Mouse (Mus musculus): ENCODE results near the gene a. TPM values are rescaled to one million over a fixed set of nuclear protein-coding genes. Genes with fewer than 3 reads are reported as not detected.

The a gene
- total and polyA plus RNA-seq, 3 experiments, result 7.8 to 23.8 (median 10.9) TPM

DNA sequence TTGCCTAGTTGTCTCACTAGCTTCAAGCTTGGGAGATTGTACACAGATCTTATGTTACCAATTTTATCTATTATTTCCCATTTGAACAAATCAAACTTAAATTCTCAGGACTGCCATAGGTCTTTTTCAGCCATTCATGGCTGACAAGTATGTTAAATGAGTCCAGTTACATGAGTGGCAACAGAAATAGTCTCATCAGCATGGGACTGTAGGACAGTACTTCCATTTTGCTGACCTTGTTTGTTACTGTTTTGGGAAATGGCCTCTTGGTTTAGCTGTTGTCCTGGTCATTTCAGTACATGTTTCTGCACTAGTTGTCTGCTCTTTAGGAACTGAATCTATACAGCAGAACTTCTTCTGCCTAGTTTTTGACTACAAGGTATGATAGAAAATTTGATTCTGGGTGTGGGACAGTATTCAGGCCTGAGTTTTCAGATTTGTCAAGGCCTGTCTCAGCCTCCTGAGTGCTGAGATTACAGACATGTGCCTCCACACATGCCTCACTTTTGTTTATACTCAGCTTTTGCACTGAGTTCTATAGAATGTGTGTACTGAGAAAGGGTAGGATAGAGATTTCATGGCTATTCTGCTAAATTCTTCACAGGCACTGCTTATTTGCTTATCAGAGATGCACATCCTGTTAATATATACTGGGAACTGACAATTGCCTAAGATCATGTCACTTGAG is 78.9 kb downstream of the a start:
- Histone ChIP-seq H3K4me3 (replicated peaks in 1 of 3; ENCODE audit: low read depth in 2 of 3, low read length in 2 of 3, poor library complexity in 1 of 3) (no peak overlapping the region), H3K27me3 (replicated peaks) (no peaks in the 10 kb centered on the region), H3K4me2 (ENCODE audit: insufficient read depth, low read depth, poor library complexity, severe bottlenecking) (no peak overlapping the region), H3K79me2 (replicated peaks; ENCODE audit: control insufficient read depth, extremely low read depth, insufficient read depth, poor library complexity, severe bottlenecking) (peaks cover 8% of the 10 kb centered on the region; the same call in 1 of the 2 replicates), H3K4me1 (ENCODE audit: control insufficient read depth in 1 of 2, insufficient read depth in 2 of 2) (no peaks in the 10 kb centered on the region), H3K36me3 (replicated peaks in 1 of 2; ENCODE audit: control insufficient read depth in 1 of 2, insufficient read depth in 1 of 2, low read length in 1 of 2) (peaks cover 69 to 89% of the 10 kb centered on the region in 2 experiments), H3K27ac (ENCODE audit: insufficient read depth, low read depth) (no peak overlapping the region), H3K9ac (ENCODE audit: insufficient read depth, low read depth) (no peak overlapping the region), H3K9me3 (replicated peaks; ENCODE audit: low read length) (no peaks in the 10 kb centered on the region)
- DNase-seq (ENCODE audit: extremely low read depth), result no peak
- TF ChIP-seq NRF1 (IDR thresholded peaks at IDR 0.05; ENCODE audit: low read depth, low read length) (no peak), USF2 (conservative IDR thresholded peaks at IDR 0.05; ENCODE audit: low read depth, low read length) (no peak), ZKSCAN1 (IDR thresholded peaks at IDR 0.05; ENCODE audit: borderline replicate concordance, low read depth, low read length) (no peak), MXI1 (IDR thresholded peaks at IDR 0.05; ENCODE audit: low read depth, low read length) (no peak), POLR2A (IDR thresholded peaks at IDR 0.05; ENCODE audit: low read depth, low read length) (0 out of 2 replicates have a peak, but pooled peaks have one; percentile 11), ZNF384 (IDR thresholded peaks at IDR 0.05; ENCODE audit: low read depth, low read length) (no peak), GABPA (IDR thresholded peaks at IDR 0.05; ENCODE audit: insufficient replicate concordance, low read depth, low read length) (no peak), MYC (IDR thresholded peaks at IDR 0.05; ENCODE audit: low read depth, low read length) (no peak), CHD2 (IDR thresholded peaks at IDR 0.05; ENCODE audit: low read length) (0 out of 2 replicates have a peak, but pooled peaks have one; percentile 12), ZMIZ1 (IDR thresholded peaks at IDR 0.05; ENCODE audit: low read depth, low read length) (peak; percentile 9; the same call in 1 of the 2 replicates), SMC3 (IDR thresholded peaks at IDR 0.05; ENCODE audit: low read depth, low read length) (no peak), POLR2AphosphoS2 (IDR thresholded peaks at IDR 0.05; ENCODE audit: low read depth, low read length) (peak; percentile 83; the same call in 1 of the 2 replicates), KAT2A (IDR thresholded peaks at IDR 0.05; ENCODE audit: insufficient replicate concordance, low read length) (no peak)
- dilution Hi-C loops (cut with MboI; ENCODE audit: extremely low pct_ligation_motif_present, extremely low pct_unique_long_range_greater_than_20kb, low sequenced_read_pairs), result no loop called here
- in situ Hi-C loops (cut with MboI; ENCODE audit: low pct_ligation_motif_present, low pct_unique_long_range_greater_than_20kb, low sequenced_read_pairs), result no loop called here

DNA sequence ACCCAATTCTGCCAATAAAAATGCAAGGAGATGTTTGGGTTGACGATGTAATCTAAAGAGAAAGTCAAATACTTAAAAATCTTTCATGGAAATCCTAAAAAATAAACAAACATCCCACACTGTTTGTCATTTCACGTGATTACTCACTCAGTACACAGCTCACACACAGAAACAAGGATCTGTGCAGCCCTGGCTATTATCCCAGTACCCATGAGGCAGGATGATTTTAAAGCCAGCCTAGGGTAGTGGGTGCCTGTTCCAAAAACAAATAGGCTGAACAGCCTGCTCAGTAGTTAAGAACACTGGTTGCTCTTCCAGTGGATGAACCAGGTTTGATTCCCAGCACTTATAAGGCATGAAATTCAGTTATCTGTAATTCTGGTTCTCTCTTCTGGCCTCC is 85.4 kb downstream of the a start:
- in situ Hi-C loops (cut with MboI; ENCODE audit: low pct_ligation_motif_present, low pct_unique_long_range_greater_than_20kb, low sequenced_read_pairs), result no loop called here
- H3K36me3 ChIP-seq (replicated peaks in 1 of 2; ENCODE audit: control insufficient read depth in 1 of 2, insufficient read depth in 1 of 2, low read length in 1 of 2), result peaks cover 57 to 90% of the 10 kb centered on the region in 2 experiments
- dilution Hi-C loops (cut with MboI; ENCODE audit: extremely low pct_ligation_motif_present, extremely low pct_unique_long_range_greater_than_20kb, low sequenced_read_pairs), result no loop called here

More for the DNA sequence above, 85.4 kb downstream of the a start:
- no peak for TF ChIP-seq ZMIZ1 (IDR thresholded peaks at IDR 0.05; ENCODE audit: low read depth, low read length)
- TF ChIP-seq JUN (IDR thresholded peaks at IDR 0.05; ENCODE audit: insufficient read depth, low read depth, low read length), result no peak
- TF ChIP-seq TCF12 (IDR thresholded peaks at IDR 0.05; ENCODE audit: low read depth, low read length), result no peak
- TF ChIP-seq MEF2A (IDR thresholded peaks at IDR 0.05; ENCODE audit: borderline replicate concordance, low read depth, low read length), result no peak
- TF ChIP-seq E2F4 (IDR thresholded peaks at IDR 0.05; ENCODE audit: insufficient replicate concordance, low read depth, low read length), result no peak
- no peak for TF ChIP-seq POLR2AphosphoS2 (IDR thresholded peaks at IDR 0.05; ENCODE audit: low read depth, low read length)
- no peak for TF ChIP-seq ZC3H11A (IDR thresholded peaks at IDR 0.05; ENCODE audit: low read depth, low read length)
- no peak for TF ChIP-seq JUND (conservative IDR thresholded peaks at IDR 0.05; ENCODE audit: low read depth, low read length)
- Histone ChIP-seq H3K4me2 (ENCODE audit: insufficient read depth, low read depth, poor library complexity, severe bottlenecking) (no peak overlapping the region), H3K9ac (ENCODE audit: insufficient read depth, low read depth) (no peak overlapping the region), H3K4me3 (replicated peaks in 1 of 3; ENCODE audit: low read depth in 2 of 3, low read length in 2 of 3, poor library complexity in 1 of 3) (no peak overlapping the region), H3K9me3 (replicated peaks; ENCODE audit: low read length) (no peaks in the 10 kb centered on the region), H3K4me1 (ENCODE audit: control insufficient read depth in 1 of 2, insufficient read depth in 2 of 2) (0 out of 4 replicates have a peak, but pooled peaks cover 0 to 4% of the 10 kb centered on the region in 2 experiments), H3K27me3 (replicated peaks) (no peaks in the 10 kb centered on the region), H3K79me2 (replicated peaks; ENCODE audit: control insufficient read depth, extremely low read depth, insufficient read depth, poor library complexity, severe bottlenecking) (peaks cover 36% of the 10 kb centered on the region), H3K27ac (ENCODE audit: insufficient read depth, low read depth) (no peak overlapping the region)
- no peak for DNase-seq (ENCODE audit: extremely low read depth)

Measured in CH12.LX (cell line).